Mouse (Mus musculus): Measurements from ENCODE around the gene Ppfia3. TPM values are rescaled to one million over a fixed set of nuclear protein-coding genes. Genes with fewer than 3 reads are reported as not detected.

Ppfia3 gene
- polyA plus RNA-seq, 1 experiment, result 0.27 TPM

GRCm38 (mm10) chr7:45338161-45338911 lies 28.5 kb downstream of the Ppfia3 start:
- whole genome bisulfite sequencing, result 7% methylated on average over 14 of the region's 14 CpGs
- TF ChIP-seq POLR2A (IDR thresholded peaks at IDR 0.05; ENCODE audit: low read depth, low read length) (no peak), CTCF (IDR thresholded peaks at IDR 0.05; ENCODE audit: extremely low read depth, insufficient read depth, insufficient read length, insufficient replicate concordance) (no peak)
- no peak overlapping the region for H3K4me3 ChIP-seq (ENCODE audit: extremely low read depth, insufficient read depth, insufficient read length)
- peaks cover 24% of the 10 kb centered on the region; the same call in 1 of the 2 replicates for H3K4me1 ChIP-seq (ENCODE audit: control insufficient read depth, insufficient read depth, insufficient read length)
- peaks cover 15% of the 10 kb centered on the region for H3K27me3 ChIP-seq (ENCODE audit: control insufficient read depth, insufficient read depth, low read length)
- no peak overlapping the region for H3K27ac ChIP-seq (ENCODE audit: insufficient read depth, low read length)
- DNase-seq (ENCODE audit: low read depth in 1 of 2, low spot score in 2 of 2), result peak in 1 of 2 experiments; percentile 22
- H3K36me3 ChIP-seq (ENCODE audit: control insufficient read depth, insufficient read depth, low read length), result no peaks in the 10 kb centered on the region

GRCm38 (mm10) chr7:45337469-45337868 lies 29.4 kb downstream of the Ppfia3 start:
- no peaks in the 10 kb centered on the region for H3K36me3 ChIP-seq (ENCODE audit: control insufficient read depth, insufficient read depth, low read length)
- TF ChIP-seq CTCF (IDR thresholded peaks at IDR 0.05; ENCODE audit: extremely low read depth, insufficient read depth, insufficient read length, insufficient replicate concordance) (no peak), POLR2A (IDR thresholded peaks at IDR 0.05; ENCODE audit: low read depth, low read length) (no peak)
- H3K4me3 ChIP-seq (ENCODE audit: extremely low read depth, insufficient read depth, insufficient read length), result no peak overlapping the region
- H3K27me3 ChIP-seq (ENCODE audit: control insufficient read depth, insufficient read depth, low read length), result peaks cover 15% of the 10 kb centered on the region
- H3K4me1 ChIP-seq (ENCODE audit: control insufficient read depth, insufficient read depth, insufficient read length), result peaks cover 28% of the 10 kb centered on the region; the same call in 1 of the 2 replicates
- DNase-seq (ENCODE audit: low read depth in 1 of 2, low spot score in 2 of 2), result no peak
- 19% methylated on average over 4 of the region's 4 CpGs for WGBS
- H3K27ac ChIP-seq (ENCODE audit: insufficient read depth, low read length), result no peak overlapping the region

GRCm38 (mm10) chr7:45336319-45336718 lies 30.5 kb downstream of the Ppfia3 start:
- DNase-seq (ENCODE audit: low read depth in 1 of 2, low spot score in 2 of 2), result no peak

GRCm38 (mm10) chr7:45335056-45335455 lies 31.8 kb downstream of the Ppfia3 start, which contains the start of gene Hrc:
TSS of gene Hrc (plus strand) at chr7:45335290.
- H3K36me3 ChIP-seq (ENCODE audit: control insufficient read depth, insufficient read depth, low read length), result no peaks in the 10 kb centered on the region
- H3K4me3 ChIP-seq (ENCODE audit: extremely low read depth, insufficient read depth, insufficient read length), result no peak within 1 kb of the TSS
- peaks cover 20% of the 10 kb centered on the region; the same call in 1 of the 2 replicates for H3K4me1 ChIP-seq (ENCODE audit: control insufficient read depth, insufficient read depth, insufficient read length)
- 73% methylated on average over 5 of the region's 5 CpGs for WGBS
- DNase-seq (ENCODE audit: low read depth in 1 of 2, low spot score in 2 of 2), result no peak
- peaks cover 15% of the 10 kb centered on the region for H3K27me3 ChIP-seq (ENCODE audit: control insufficient read depth, insufficient read depth, low read length)
- no peak within 1 kb of the TSS for H3K27ac ChIP-seq (ENCODE audit: insufficient read depth, low read length)
- TF ChIP-seq POLR2A (IDR thresholded peaks at IDR 0.05; ENCODE audit: low read depth, low read length), result no peak
- TF ChIP-seq CTCF (IDR thresholded peaks at IDR 0.05; ENCODE audit: extremely low read depth, insufficient read depth, insufficient read length, insufficient replicate concordance), result no peak

More at GRCm38 (mm10) chr7:45336319-45336718, 30.5 kb downstream of the Ppfia3 start:
- Histone ChIP-seq H3K27me3 (ENCODE audit: control insufficient read depth, insufficient read depth, low read length) (peaks cover 15% of the 10 kb centered on the region), H3K4me1 (ENCODE audit: control insufficient read depth, insufficient read depth, insufficient read length) (peaks cover 28% of the 10 kb centered on the region; the same call in 1 of the 2 replicates), H3K27ac (ENCODE audit: insufficient read depth, low read length) (no peak overlapping the region), H3K36me3 (ENCODE audit: control insufficient read depth, insufficient read depth, low read length) (no peaks in the 10 kb centered on the region), H3K4me3 (ENCODE audit: extremely low read depth, insufficient read depth, insufficient read length) (no peak overlapping the region)
- 68% methylated on average over 4 of the region's 4 CpGs for WGBS
- TF ChIP-seq CTCF (IDR thresholded peaks at IDR 0.05; ENCODE audit: extremely low read depth, insufficient read depth, insufficient read length, insufficient replicate concordance), result no peak
- TF ChIP-seq POLR2A (IDR thresholded peaks at IDR 0.05; ENCODE audit: low read depth, low read length), result no peak

GRCm38 (mm10) chr7:45334605-45335004 lies 32.2 kb downstream of the Ppfia3 start:
- TF ChIP-seq POLR2A (IDR thresholded peaks at IDR 0.05; ENCODE audit: low read depth, low read length), result no peak
- 85% methylated on average over 3 of the region's 3 CpGs for WGBS
- Histone ChIP-seq H3K27me3 (ENCODE audit: control insufficient read depth, insufficient read depth, low read length) (peaks cover 11% of the 10 kb centered on the region), H3K36me3 (ENCODE audit: control insufficient read depth, insufficient read depth, low read length) (no peaks in the 10 kb centered on the region), H3K4me1 (ENCODE audit: control insufficient read depth, insufficient read depth, insufficient read length) (peaks cover 20% of the 10 kb centered on the region; the same call in 1 of the 2 replicates), H3K4me3 (ENCODE audit: extremely low read depth, insufficient read depth, insufficient read length) (no peak overlapping the region), H3K27ac (ENCODE audit: insufficient read depth, low read length) (no peak overlapping the region)
- DNase-seq (ENCODE audit: low read depth in 1 of 2, low spot score in 2 of 2), result no peak

- Histone ChIP-seq H3K27ac (ENCODE audit: insufficient read depth, low read length) (peak within 1 kb of the TSS; percentile 50; the same call in 1 of the 2 replicates), H3K4me1 (ENCODE audit: control insufficient read depth, insufficient read depth, insufficient read length) (peaks cover 15% of the 10 kb centered on the region; the same call in 1 of the 2 replicates), H3K4me3 (ENCODE audit: extremely low read depth, insufficient read depth, insufficient read length) (peak within 1 kb of the TSS; percentile 85), H3K36me3 (ENCODE audit: control insufficient read depth, insufficient read depth, low read length) (no peaks in the 10 kb centered on the region), H3K27me3 (ENCODE audit: control insufficient read depth, insufficient read depth, low read length) (0 out of 2 replicates have a peak, but pooled peaks cover 2% of the 10 kb centered on the region)
- TF ChIP-seq CTCF (IDR thresholded peaks at IDR 0.05; ENCODE audit: extremely low read depth, insufficient read depth, insufficient read length, insufficient replicate concordance), result no peak
- WGBS, result under 1% methylated on average over 38 of the region's 38 CpGs
- DNase-seq (ENCODE audit: low read depth in 1 of 2, low spot score in 2 of 2), result peak; percentile 47 to 82
Measured at GRCm38 (mm10) chr7:45333431-45333982, 33.3 kb downstream of the Ppfia3 start, which contains the start of gene Trpm4. TSS of gene Trpm4 (minus strand) at chr7:45333780.

Measured in spleen, adult 2 months (tissue).